Mouse (Mus musculus): ENCODE results near the gene Scn9a.

Gene Scn9a

GRCm38 (mm10) chr2:66634580-66635359, at the start of gene Scn9a:
TSS of gene Scn9a (minus strand) at chr2:66634962.
- DNase-seq = peak; percentile 14 to 29

GRCm38 (mm10) chr2:66661988-66662387, 27.2 kb upstream of the Scn9a start:
- DNase-seq = no peak

GRCm38 (mm10) chr2:66656430-66656829, 21.7 kb upstream of the Scn9a start:
- DNase-seq = no peak

- DNase-seq = no peak
These were observed 20.7 kb upstream of the Scn9a start for GRCm38 (mm10) chr2:66655431-66655830.

GRCm38 (mm10) chr2:66644384-66644783, 9.6 kb upstream of the Scn9a start:
- no peak for DNase-seq

- no peak for DNase-seq
These were observed 2.0 kb downstream of the Scn9a start for GRCm38 (mm10) chr2:66632728-66633127.

GRCm38 (mm10) chr2:66611091-66611490, 23.7 kb downstream of the Scn9a start:
- DNase-seq = no peak

GRCm38 (mm10) chr2:66597313-66597712, 37.4 kb downstream of the Scn9a start:
- no peak for DNase-seq

DNA sequence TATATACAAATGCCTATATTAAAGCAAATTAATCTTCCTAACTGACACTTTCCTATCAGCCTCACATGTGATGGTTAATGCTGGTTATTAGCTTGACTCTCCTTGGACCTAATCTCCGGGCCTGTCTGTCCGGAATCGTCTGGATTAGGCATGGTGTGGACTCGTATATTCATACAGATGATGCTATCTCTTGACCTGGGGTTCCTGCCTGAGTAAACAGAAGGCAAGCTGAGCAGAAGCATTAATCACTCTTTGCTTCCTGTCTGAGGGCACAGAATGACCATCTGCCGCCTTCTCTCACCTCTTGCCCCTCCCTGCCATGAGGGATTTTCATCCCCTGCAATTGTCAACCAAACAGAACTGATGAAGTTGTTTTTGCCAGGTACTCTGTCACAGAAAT, 38.6 kb downstream of the Scn9a start:
- DNase-seq = no peak

- DNase-seq = no peak
These were observed 44.6 kb downstream of the Scn9a start for GRCm38 (mm10) chr2:66590151-66590550.

- DNase-seq = no peak
These were observed 54.5 kb downstream of the Scn9a start for GRCm38 (mm10) chr2:66580026-66580808.

- peak in 1 of 2 experiments; percentile 1 for DNase-seq
These were observed 86.5 kb downstream of the Scn9a start for GRCm38 (mm10) chr2:66548254-66548653.

DNA sequence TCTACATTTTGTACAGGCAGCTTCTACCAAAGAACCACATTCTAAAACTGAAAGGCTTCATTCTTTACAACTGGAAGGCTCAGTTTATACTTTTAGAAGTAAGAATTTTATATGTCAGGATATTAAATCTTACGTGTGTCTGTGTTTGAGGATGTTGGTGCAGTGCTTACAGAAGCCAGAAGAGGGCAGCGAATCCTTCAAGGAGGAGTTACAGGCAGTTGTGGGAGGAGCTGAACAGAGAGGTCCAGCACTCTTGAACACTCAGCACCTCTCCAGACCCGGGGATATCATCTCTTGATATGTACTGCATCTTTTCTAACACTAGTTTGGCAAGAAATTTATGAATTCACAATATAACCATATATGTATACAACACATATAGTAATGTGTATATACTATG, 114.8 kb downstream of the Scn9a start:
- peak; percentile 4 to 6 for DNase-seq

- no peak for DNase-seq
These were observed 123.3 kb downstream of the Scn9a start for GRCm38 (mm10) chr2:66511424-66511823.

GRCm38 (mm10) chr2:66508032-66508431, 126.7 kb downstream of the Scn9a start:
- DNase-seq = no peak

GRCm38 (mm10) chr2:66507616-66508015, 127.1 kb downstream of the Scn9a start:
- DNase-seq = no peak

GRCm38 (mm10) chr2:66502158-66502557, 132.6 kb downstream of the Scn9a start:
- DNase-seq = no peak

- DNase-seq = no peak
These were observed 140.2 kb downstream of the Scn9a start for GRCm38 (mm10) chr2:66494556-66494955.

DNA sequence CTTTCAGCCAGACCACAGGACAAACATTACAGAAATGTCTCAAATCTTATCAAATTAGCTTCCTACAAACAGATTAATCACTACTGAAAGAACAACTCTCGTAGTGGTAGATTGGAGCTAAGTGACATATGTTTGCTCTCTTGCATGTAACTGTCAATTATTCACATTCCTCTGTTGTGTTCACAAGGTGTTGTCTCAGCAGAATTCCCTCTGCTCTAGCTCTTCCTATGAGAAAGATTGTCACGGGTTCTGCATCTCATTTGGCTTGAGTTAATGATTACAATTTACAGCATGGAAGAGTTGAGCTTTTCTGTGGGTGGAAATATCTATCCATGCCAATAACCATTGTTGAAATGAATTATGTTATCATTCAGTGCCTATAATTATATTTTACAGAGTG, 156.4 kb downstream of the Scn9a start:
- no peak for DNase-seq

- DNase-seq = peak; percentile 8 to 14
These were observed 161.5 kb downstream of the Scn9a start for GRCm38 (mm10) chr2:66473181-66473822.

- no peak for DNase-seq
These were observed 169.3 kb downstream of the Scn9a start for GRCm38 (mm10) chr2:66465484-66465883.

GRCm38 (mm10) chr2:66464874-66465458, 169.8 kb downstream of the Scn9a start:
- peak in 1 of 2 experiments; percentile 14 for DNase-seq

DNA sequence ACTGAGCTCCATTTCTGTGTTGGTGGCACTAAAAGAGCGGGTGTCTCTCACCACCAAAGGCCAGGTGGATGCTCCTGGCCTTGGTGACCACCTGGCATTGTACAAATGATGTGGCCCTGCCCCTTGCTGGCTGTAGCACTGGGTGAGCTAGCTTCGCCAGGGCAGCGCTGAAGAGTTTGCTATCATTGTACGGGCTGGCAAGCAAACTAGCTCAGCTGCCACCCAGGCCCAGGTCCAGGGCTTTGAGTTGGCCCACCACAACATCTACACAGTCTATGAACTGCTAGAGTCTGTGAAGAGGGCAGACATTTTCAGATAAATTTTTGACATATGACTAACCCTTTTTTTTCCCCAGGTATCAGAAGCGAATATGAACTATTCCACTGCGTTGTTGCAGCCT, 170.8 kb downstream of the Scn9a start:
- no peak for DNase-seq
